Mouse (Mus musculus) E14TG2a.4 (cell line): ENCODE results near the gene Olfr985.

Source experiments
- H3K27me3 ChIP-seq: 2 replicates; pipeline ENCODE4 v1.6.1; 2014; ENCODE audit warnings: low read length, control low read depth; ENCODE audit not compliant: insufficient read depth
- H3K36me3 ChIP-seq: 2 replicates; pipeline ENCODE4 v1.6.1; 2014; ENCODE audit warnings: low read length, control low read depth; ENCODE audit not compliant: insufficient read depth
- H3K4me1 ChIP-seq: replicated peaks from 2 replicates; pipeline ENCODE4 v1.6.1; 2014; ENCODE audit warnings: low read depth, low read length, control low read depth
- H3K4me3 ChIP-seq: replicated peaks from 2 replicates; pipeline ENCODE4 v1.5.1; 2014; ENCODE audit warnings: mild to moderate bottlenecking, low read length
- H3K9me3 ChIP-seq: 2 replicates; pipeline ENCODE4 v1.6.1; 2014; ENCODE audit warnings: low read length, control low read depth
- CTCF ChIP-seq: conservative IDR thresholded peaks from 2 replicates; pipeline ENCODE4 v1.5.1; 2014; ENCODE audit warnings: low read length
- NANOG ChIP-seq: IDR thresholded peaks from 2 replicates; pipeline ENCODE4 v1.6.1; 2014; ENCODE audit warnings: borderline replicate concordance, low read length, mixed read lengths
- POU5F1 ChIP-seq: IDR thresholded peaks from 2 replicates; pipeline ENCODE4 v1.6.1; 2014; ENCODE audit warnings: low read length, borderline replicate concordance

Gene Olfr985

GRCm38 (mm10) chr9:40116645-40117286, 13.2 kb downstream of the Olfr985 start:
- TF ChIP-seq POU5F1 = no peak

GRCm38 (mm10) chr9:40114106-40114505, 15.9 kb downstream of the Olfr985 start, which contains the start of gene Olfr984:
Gene Olfr984 (minus strand): TSS chr9:40114206.
- Histone ChIP-seq H3K4me1 (no peaks in the 10 kb centered on the region), H3K36me3 (no peaks in the 10 kb centered on the region), H3K27me3 (no peaks in the 10 kb centered on the region), H3K4me3 (no peak within 1 kb of the TSS), H3K9me3 (no peaks in the 10 kb centered on the region)
- TF ChIP-seq NANOG (no peak), POU5F1 (no peak), CTCF (no peak)

More at GRCm38 (mm10) chr9:40116645-40117286, 13.2 kb downstream of the Olfr985 start:
- H3K4me1 ChIP-seq = no peaks in the 10 kb centered on the region
- H3K36me3 ChIP-seq = no peaks in the 10 kb centered on the region
- no peaks in the 10 kb centered on the region for H3K9me3 ChIP-seq
- H3K27me3 ChIP-seq = no peaks in the 10 kb centered on the region
- no peak overlapping the region for H3K4me3 ChIP-seq

- Histone ChIP-seq H3K36me3 (no peaks in the 10 kb centered on the region), H3K27me3 (no peaks in the 10 kb centered on the region), H3K9me3 (0 out of 2 replicates have a peak, but pooled peaks cover 3% of the 10 kb centered on the region), H3K4me1 (no peaks in the 10 kb centered on the region), H3K4me3 (no peak overlapping the region)
- no peak for TF ChIP-seq POU5F1
- TF ChIP-seq NANOG = no peak
- no peak for TF ChIP-seq CTCF
Observed at GRCm38 (mm10) chr9:40094769-40095168, 35.2 kb downstream of the Olfr985 start.

GRCm38 (mm10) chr9:40093495-40093894, 36.5 kb downstream of the Olfr985 start, which contains the start of gene Olfr983:
Gene Olfr983 (minus strand): TSS chr9:40093595.
- 0 out of 2 replicates have a peak, but pooled peaks cover 3% of the 10 kb centered on the region for H3K9me3 ChIP-seq
- TF ChIP-seq NANOG (no peak), POU5F1 (no peak), CTCF (no peak)
- no peaks in the 10 kb centered on the region for H3K4me1 ChIP-seq
- no peak within 1 kb of the TSS for H3K4me3 ChIP-seq
- H3K36me3 ChIP-seq = no peaks in the 10 kb centered on the region
- no peaks in the 10 kb centered on the region for H3K27me3 ChIP-seq
